Mouse (Mus musculus): ENCODE measurements at regions not wholly inside any gene's neighbourhood (a gene's known extent, or its start where the extent isn't known, plus 50 kb on each side); places are given as distances from the start of the nearest gene placed in this dataset.

DNA sequence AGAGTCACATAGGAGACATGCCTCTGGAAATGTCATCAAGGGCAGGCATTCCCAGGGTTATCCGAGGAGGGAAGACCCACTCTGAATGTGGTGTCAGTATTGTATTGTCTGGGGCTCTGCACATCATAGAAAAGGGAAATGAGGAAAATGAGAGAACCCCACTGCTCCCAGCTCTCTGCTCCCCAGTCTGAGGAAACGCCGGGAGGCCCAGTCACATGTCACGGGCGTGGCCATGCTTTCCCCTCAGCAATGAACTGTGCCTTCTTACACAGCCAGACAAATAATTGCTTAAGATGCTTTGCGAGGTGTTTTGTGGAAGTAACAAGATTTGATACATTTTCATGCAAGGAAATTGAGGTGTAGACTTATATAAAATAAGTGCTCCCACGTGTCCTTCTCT, 366.1 kb downstream of the Cbln4 start:
- no peak for DNase-seq (ENCODE audit: low spot score in 2 of 2)

DNA sequence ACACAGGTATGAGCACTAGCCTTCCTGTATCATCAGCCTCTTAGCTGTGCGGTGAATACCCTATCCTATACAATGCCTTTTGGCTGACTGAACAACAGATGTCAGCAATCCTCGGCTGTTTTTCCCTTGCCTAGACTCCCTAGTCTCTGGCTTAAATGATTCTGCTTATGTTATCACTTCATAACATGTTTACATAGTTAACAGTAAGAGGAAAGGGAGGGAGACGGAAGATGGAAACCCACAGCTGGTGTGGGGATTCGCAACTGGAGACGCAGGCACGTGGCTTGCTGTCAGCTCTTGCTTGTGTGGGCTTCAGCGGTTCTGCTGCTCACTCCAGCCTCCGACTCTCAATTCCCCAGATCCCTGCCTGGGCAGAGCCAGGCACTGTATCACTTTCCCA, 367.2 kb downstream of the Cbln4 start:
- no peak for DNase-seq (ENCODE audit: low spot score in 2 of 2)

DNA sequence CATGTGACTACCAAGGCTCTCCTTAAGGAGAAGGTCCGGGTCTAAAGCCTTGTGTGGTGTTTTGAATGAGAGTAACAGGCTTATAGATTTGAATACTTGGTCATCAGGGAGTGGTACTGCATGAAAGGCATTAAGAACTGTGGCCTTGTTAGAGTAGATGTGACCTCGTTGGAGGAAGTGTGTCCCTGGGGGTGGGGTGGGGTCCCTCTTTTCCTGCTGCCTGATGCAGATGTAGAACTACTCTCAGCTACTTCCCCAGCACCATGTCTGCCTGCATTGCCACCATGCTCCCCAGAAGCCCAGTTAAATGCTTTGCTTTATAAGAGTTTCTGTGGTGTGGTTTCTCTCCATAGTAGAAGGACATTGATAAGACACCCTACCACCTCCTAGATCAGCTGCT, 367.9 kb downstream of the Cbln4 start:
- no peak for DNase-seq (ENCODE audit: low spot score in 2 of 2)

GRCm38 (mm10) chr2:171670945-171671547, 372.2 kb downstream of the Cbln4 start:
- no peak for DNase-seq (ENCODE audit: low spot score in 2 of 2)

DNA sequence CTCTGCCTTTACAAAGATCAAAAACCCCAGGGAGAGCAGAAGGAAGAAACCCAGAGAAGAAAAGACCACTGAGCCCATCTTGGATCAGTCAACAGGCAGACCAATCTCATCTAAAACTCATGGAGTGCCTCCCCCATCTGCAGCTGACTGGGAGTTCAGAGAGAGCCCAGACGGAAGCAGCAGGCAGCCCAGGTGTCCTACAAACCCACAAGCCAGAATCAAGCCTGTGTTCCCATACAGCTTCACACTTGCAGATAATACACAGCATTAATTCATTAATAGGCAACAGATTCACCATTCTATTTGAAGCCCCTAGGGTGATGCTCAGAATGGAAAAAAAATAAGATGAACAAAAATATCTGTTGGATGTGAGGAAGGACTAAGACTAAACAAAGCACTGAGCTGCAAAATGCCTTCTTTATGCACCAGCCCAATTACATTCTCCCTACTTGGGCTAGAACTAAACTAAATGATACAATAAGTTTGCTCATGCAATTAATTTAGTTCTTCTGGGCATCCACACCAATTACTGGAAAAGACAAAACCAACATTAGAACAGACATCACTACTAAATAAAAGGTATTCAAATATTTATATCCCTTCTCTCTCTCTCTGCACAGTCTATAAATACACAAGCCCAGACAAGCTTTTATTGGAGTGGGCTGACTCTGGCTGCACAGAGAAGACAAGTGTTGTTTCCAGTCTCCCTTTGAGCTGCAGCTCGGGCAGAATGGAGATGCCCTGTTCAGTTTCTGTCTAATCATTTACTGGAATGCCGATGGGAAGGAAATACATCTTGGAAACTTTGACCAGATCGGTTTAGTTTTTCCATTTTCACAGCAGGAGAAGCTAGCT, 374.2 kb downstream of the Cbln4 start:
- peak; percentile 13 to 55 for DNase-seq (ENCODE audit: low spot score in 2 of 2)

- no peak for DNase-seq (ENCODE audit: low spot score in 2 of 2)
Measured at GRCm38 (mm10) chr2:171662571-171662970, 380.7 kb downstream of the Cbln4 start.

DNA sequence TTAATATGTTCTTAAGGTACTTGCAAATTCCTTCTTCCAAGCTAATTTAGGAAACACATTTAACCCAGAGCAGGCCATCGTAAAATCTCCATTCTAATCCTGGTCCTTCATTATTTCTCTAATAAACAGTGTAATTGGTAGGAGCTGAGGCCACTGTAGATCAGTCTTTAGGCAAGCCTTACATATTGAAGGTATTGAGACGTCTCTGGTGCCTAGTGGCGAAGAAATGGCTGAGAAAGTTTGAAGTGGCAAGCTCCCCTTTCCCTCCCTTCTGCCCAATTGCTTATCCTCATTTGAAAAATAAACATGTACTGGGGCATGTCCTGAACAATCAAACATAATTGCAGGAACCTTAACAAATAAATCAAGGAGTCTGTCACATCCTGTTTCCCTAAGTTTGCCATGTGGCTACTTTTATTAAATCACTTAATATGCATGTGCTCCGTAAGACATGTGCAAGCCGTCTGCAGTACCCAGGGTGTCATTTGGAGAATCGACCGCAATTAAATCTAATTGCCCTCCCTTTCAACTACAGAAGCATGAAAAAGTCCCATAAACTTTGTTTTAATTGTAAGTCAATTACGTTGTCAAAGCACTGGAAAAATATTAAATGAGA, 381.3 kb downstream of the Cbln4 start:
- DNase-seq (ENCODE audit: low spot score in 2 of 2): no peak

GRCm38 (mm10) chr2:171657125-171657524, 386.1 kb downstream of the Cbln4 start:
- DNase-seq (ENCODE audit: low spot score in 2 of 2): no peak

DNA sequence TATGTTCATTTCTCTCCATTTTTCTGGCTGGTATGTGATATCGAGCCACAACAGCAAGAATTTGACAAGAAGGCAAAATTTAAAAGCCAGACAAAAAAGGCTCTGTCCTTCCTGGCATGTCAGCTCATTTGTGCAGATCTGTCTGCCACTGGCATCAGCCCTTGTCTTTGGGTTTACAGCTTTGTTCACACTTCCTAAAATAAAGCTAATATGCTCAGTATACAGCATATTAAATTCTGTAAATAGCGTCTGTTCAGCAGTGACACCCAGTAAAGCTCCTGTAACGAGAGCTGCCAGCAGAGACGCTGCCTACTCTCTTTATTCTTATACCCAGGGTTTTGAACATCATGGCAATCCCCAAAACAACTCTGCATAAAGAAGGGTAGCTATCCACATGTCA, 401.5 kb downstream of the Cbln4 start:
- peak; percentile 6 to 18 for DNase-seq (ENCODE audit: low spot score in 2 of 2)

- DNase-seq (ENCODE audit: low spot score in 2 of 2): no peak
Measured at GRCm38 (mm10) chr2:171640478-171640877, 402.8 kb downstream of the Cbln4 start.

DNA sequence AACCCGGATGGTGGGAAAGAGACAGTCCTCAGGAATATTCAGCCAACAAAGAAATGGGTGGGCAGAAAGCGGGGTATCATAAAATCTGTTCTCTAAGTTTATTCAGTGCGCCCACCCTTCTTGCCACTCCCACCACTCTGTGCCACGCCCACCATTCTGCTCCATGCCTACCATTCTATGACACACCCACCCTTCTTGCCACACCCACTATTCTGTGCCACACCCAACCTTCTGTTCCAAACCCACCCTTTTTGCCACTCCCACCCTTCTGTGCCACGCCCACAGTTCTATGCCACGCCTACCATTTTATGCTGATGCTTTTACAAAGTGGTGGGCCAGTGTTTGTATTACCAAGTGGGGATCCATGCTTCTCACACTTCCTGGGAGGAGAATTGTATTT, 404.3 kb downstream of the Cbln4 start:
- DNase-seq (ENCODE audit: low spot score in 2 of 2): no peak

- DNase-seq (ENCODE audit: low spot score in 2 of 2): no peak
Measured at GRCm38 (mm10) chr2:171636837-171637236, 406.4 kb downstream of the Cbln4 start.

DNA sequence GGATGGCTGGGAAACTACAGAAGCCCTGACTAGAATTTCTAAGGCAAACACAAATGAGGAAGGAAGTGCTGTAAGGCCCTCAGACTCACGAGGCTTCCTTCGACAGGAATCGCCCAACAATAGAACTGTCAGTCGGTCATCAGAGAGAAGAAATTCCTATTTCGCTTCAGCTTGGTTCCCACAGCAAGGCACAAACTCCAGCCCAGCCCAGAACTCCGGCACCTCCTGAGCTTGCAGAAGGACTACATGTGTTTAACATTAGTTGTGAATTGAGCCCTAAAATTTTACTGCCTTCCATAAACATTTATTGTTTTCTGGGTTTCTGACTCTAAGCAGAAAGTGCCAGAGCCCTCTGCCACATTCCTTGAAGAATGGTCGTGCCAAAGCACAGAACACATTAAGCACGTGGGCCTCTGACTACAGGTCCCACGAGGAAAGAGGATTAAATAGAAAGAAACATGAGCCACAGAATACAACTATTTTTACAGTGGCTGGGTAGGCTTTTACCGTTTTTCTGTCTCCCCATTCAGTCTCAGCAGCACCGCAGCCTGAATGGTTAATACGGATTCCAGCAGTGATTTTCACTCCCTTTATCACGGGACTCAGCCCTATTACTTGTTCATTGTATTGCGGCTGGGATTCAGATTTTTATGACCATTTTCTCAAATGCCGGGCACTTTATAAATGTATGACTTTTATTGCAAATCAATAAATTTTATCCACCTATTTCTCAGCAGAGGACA, 409.7 kb downstream of the Cbln4 start:
- no peak for DNase-seq (ENCODE audit: low spot score in 2 of 2)

GRCm38 (mm10) chr2:171630101-171630715, 413.1 kb downstream of the Cbln4 start:
- no peak for DNase-seq (ENCODE audit: low spot score in 2 of 2)

GRCm38 (mm10) chr2:171628182-171628850, 414.9 kb downstream of the Cbln4 start:
- no peak for DNase-seq (ENCODE audit: low spot score in 2 of 2)

- no peak for DNase-seq (ENCODE audit: low spot score in 2 of 2)
Measured at GRCm38 (mm10) chr2:171620668-171621067, 422.6 kb downstream of the Cbln4 start.

DNA sequence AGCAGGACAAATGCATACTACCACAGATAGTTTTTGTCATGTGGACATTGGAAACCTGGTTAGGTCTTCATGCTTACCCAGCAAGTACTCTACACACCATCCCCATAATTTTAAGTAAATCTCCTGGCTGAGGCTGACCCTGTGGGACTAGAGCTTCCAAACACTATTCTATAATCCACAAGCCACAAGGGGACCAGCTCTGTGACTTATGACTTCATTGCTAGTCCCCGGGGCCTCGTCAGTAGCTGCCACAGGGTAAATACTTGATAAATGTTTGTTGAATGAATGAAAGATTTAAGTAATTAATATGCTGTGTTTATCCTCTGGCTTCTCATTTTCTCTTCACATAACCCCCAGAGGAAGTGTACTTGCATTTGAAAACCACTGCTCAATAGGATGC, 423.0 kb downstream of the Cbln4 start:
- no peak for DNase-seq (ENCODE audit: low spot score in 2 of 2)

DNA sequence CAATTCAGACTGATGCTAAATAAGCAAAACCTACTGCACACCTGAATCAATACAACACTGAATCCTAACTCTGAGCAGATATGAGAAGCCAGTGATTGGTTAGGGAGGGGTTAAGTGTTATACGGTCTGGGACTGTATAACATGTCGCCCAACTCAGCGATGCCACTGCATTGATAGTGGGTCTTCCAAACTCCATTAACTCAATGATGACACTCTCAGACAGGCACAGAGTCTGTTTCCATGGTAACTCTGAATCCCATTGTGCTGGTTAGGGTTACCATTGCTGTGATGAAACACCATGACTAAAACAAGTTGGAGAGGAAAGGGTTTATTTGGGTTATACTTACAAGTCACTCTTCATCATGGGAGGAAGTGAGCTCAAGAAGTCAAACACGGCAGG, 424.5 kb downstream of the Cbln4 start:
- DNase-seq (ENCODE audit: low spot score in 2 of 2): no peak

DNA sequence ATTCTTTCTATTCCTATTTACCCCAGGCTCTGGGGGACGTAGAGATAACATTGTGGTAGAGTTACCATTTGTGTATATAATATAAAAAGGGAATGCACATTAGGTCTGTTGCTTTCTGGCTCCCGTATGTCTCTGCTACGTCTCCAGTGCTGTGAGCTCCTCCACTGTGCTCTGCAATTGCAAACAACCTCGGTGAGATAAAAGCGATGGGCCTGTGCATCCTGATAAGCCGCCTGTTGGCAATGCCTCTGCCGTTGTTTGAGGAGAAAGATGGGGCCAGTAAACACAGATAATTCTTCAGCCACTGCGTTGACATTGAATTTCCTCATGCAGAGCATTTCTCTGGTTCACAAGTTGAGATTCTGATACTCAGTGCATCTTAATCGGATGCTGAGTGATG, 424.9 kb downstream of the Cbln4 start:
- no peak for DNase-seq (ENCODE audit: low spot score in 2 of 2)

DNA sequence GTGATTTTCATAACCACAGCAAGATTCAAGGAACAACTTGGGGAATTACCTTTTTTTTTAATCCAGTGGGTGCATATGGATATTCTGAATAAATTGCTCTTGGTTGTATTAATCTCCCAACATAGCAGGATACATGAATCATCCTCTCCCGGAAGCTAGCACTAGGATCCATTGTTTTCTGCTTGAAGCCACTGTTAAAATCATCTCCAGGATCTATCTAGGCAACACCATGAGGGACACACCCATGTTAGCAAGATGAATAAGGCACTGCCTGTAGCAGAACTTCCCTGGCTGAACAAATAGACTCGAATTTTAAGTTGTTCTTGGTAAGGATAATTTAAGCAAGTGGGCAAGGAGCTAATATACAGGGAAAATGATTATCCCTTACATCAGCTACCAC, 427.8 kb downstream of the Cbln4 start:
- DNase-seq (ENCODE audit: low spot score in 2 of 2): no peak

DNA sequence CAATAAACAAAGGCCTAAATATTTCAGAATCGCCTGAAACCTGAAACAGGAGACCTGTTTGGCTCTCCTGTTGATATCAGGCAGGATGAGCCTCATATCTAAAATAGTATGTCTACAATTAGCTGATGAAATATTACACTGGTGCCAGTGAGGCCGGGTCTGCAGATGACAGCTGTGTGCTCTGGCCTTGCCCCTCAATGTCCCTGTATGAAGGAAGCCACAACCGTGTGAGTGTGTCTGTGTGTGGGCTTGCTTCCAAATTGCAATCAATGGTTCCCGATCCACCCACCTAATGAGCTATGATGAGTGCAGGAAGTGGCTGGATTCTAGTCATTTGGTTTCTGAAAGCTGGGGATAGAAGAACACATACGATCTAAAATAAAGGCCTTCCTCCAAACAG, 438.2 kb downstream of the Cbln4 start:
- no peak for DNase-seq (ENCODE audit: low spot score in 2 of 2)
